Mouse (Mus musculus) hindbrain, embryonic 10.5 days (tissue): Measurements from ENCODE around the gene Olfr1418. TPM values are rescaled to one million over a fixed set of nuclear protein-coding genes. Genes with fewer than 3 reads are reported as not detected.
"Not testable (repeated sequence)": the region's sequence is repeated elsewhere in the genome, so short reads cannot be mapped to it uniquely, and the experiment has no call there.

Source experiments
- DNase-seq: peaks from one replicate; pipeline ENCODE4 v3.0.0-alpha.2; 2017; ENCODE audit warnings: low spot score
- H3K27ac ChIP-seq: fragments of 300-500 bp; sonication (generic); 2 replicates; pipeline ENCODE4 v1.5.1; 2016; ENCODE audit warnings: mild to moderate bottlenecking, moderate library complexity
- H3K27me3 ChIP-seq: fragments of 300-500 bp; sonication (generic); 2 replicates; pipeline ENCODE4 v1.6.1; 2016; ENCODE audit warnings: mild to moderate bottlenecking; ENCODE audit not compliant: poor library complexity, insufficient read depth, severe bottlenecking
- H3K36me3 ChIP-seq: fragments of 300-500 bp; sonication (generic); 2 replicates; pipeline ENCODE4 v1.6.1; 2016; ENCODE audit warnings: mild to moderate bottlenecking, moderate library complexity
- H3K4me1 ChIP-seq: fragments of 300-500 bp; sonication (generic); replicated peaks from 2 replicates; pipeline ENCODE4 v1.6.1; 2016; ENCODE audit warnings: mild to moderate bottlenecking
- H3K4me3 ChIP-seq: fragments of 300-500 bp; sonication (generic); 2 replicates; pipeline ENCODE4 v1.5.1; 2016; ENCODE audit warnings: mild to moderate bottlenecking, moderate library complexity
- H3K9me3 ChIP-seq: fragments of 300-500 bp; sonication (generic); 2 replicates; pipeline ENCODE4 v1.6.1; 2016; ENCODE audit warnings: mild to moderate bottlenecking, moderate library complexity
- WGBS: fragments of 180-500 bp; shearing (Covaris S2); methylation state at CpG from one replicate; pipeline ENCODE4 v1.1.7; 2016; 5-methylcytosine and 5-hydroxymethylcytosine counted together
- polyA plus RNA-seq: library from polyadenylated mRNA; unstranded; fragments of >200 nt; fragmentation: Nextera tagmentation; extraction: Ambion mirVana; gene quantifications from 2 replicates; pipeline ENCODE4 v1.2.1, GENCODE M21; 2016

The Olfr1418 gene
- not detected in 2 replicates for polyA plus RNA-seq

GRCm38 (mm10) chr19:11860966-11861365, at the start of gene Olfr1418:
Olfr1418 (minus strand) TSS chr19:11861066.
- no peak for DNase-seq
- Histone ChIP-seq H3K27me3 (no peaks in the 10 kb centered on the region), H3K4me3 (no peak within 1 kb of the TSS), H3K36me3 (no peaks in the 10 kb centered on the region), H3K27ac (no peak within 1 kb of the TSS), H3K4me1 (no peaks in the 10 kb centered on the region), H3K9me3 (no peaks in the 10 kb centered on the region)
- WGBS: 96% methylated on average over 1 of the region's 1 CpGs

- Histone ChIP-seq H3K27me3 (no peaks in the 10 kb centered on the region), H3K4me1 (no peaks in the 10 kb centered on the region), H3K9me3 (no peaks in the 10 kb centered on the region), H3K27ac (no peak within 1 kb of the TSS), H3K36me3 (no peaks in the 10 kb centered on the region), H3K4me3 (no peak within 1 kb of the TSS)
- 59% methylated on average over 1 of the region's 1 CpGs for WGBS
- DNase-seq: no peak
These were observed 25.4 kb upstream of the Olfr1418 start, which contains the start of gene Olfr1420 for GRCm38 (mm10) chr19:11886265-11886664. Olfr1420 (plus strand) TSS chr19:11886565.

DNA sequence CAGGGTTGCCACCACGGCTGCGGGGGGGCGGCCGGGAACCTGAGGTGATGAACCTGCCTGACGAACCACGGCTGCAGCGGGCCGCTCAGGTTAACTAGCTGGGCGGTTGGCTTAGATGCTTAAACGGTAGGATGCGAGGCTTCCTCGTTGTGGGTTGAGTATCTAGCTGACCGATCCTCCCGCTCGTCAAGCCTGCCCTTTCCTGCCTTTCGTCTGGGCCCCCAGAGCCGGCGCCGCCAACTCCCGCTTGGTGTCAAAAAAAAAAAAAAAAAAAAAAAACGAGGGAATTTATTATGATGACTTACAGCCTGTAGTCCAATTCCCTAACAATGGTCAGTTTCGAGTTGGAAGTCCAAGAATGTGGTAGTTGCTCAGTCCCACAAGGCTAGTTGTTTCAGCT, 17.5 kb upstream of the Olfr1418 start:
- H3K9me3 ChIP-seq, H3K4me3 ChIP-seq, H3K4me1 ChIP-seq, H3K27ac ChIP-seq, DNase-seq, H3K36me3 ChIP-seq, H3K27me3 ChIP-seq: not testable (repeated sequence)
- WGBS: 64% methylated on average over 22 of the region's 22 CpGs

DNA sequence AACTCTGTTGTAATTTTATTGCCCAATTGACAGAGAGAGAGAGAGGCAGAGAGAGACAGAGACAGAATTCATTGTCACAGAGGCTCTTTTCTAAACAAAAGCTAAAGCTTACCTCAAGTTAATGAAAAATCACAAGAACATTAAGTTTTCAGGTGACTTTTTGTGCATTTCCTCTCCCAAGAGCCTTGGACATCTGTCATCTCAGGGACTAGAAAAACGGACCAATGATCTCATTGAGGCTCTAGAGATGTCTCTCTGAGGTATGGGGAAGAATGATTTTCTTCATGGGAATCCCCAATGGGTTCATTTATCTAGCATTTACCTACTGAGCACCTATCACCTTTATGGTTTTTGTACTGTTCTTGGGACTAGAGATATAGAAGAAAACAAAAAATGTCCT, 14.1 kb upstream of the Olfr1418 start, which contains the start of gene Olfr1419:
Gene Olfr1419 (minus strand): TSS at position 101 of the 400 bp plus-strand sequence.
- DNase-seq: no peak
- WGBS: 56% methylated on average over 1 of the region's 1 CpGs
- no peak within 1 kb of the TSS for H3K27ac ChIP-seq
- H3K4me3 ChIP-seq: no peak within 1 kb of the TSS
- no peaks in the 10 kb centered on the region for H3K9me3 ChIP-seq
- H3K36me3 ChIP-seq: no peaks in the 10 kb centered on the region
- H3K4me1 ChIP-seq: no peaks in the 10 kb centered on the region
- H3K27me3 ChIP-seq: no peaks in the 10 kb centered on the region

DNA sequence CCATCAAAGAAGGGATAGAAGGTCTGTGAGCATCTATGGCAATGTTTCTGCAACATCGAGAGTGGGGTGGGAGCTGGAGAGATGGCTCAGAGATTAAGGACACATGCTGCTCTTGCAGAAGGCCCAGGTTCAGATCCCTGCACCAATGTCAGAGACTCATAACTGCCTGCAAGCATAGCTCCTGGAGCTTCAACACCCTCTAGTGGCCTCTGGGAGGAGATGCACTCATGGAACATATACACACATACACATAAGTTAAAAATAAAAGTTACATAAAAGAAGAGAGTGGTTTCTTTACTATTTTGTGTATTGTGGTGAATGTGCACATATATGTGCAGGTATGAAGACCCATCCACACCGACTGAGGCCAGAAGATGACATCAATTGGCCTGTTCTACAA, 7.0 kb upstream of the Olfr1418 start:
- whole genome bisulfite sequencing: 83% methylated on average over 2 of the region's 2 CpGs
- peaks cover 6% of the 10 kb centered on the region; the same call in 1 of the 2 replicates for H3K9me3 ChIP-seq
- no peak for DNase-seq
- no peaks in the 10 kb centered on the region for H3K27me3 ChIP-seq
- no peak overlapping the region for H3K27ac ChIP-seq
- H3K36me3 ChIP-seq: no peaks in the 10 kb centered on the region
- H3K4me3 ChIP-seq: no peak overlapping the region
- H3K4me1 ChIP-seq: no peaks in the 10 kb centered on the region

GRCm38 (mm10) chr19:11856506-11856905, 4.4 kb downstream of the Olfr1418 start:
- H3K4me3 ChIP-seq: no peak overlapping the region
- WGBS: 81% methylated on average over 6 of the region's 6 CpGs
- no peaks in the 10 kb centered on the region for H3K27me3 ChIP-seq
- no peaks in the 10 kb centered on the region for H3K4me1 ChIP-seq
- H3K9me3 ChIP-seq: no peaks in the 10 kb centered on the region
- H3K27ac ChIP-seq: no peak overlapping the region
- DNase-seq: no peak
- no peaks in the 10 kb centered on the region for H3K36me3 ChIP-seq

DNA sequence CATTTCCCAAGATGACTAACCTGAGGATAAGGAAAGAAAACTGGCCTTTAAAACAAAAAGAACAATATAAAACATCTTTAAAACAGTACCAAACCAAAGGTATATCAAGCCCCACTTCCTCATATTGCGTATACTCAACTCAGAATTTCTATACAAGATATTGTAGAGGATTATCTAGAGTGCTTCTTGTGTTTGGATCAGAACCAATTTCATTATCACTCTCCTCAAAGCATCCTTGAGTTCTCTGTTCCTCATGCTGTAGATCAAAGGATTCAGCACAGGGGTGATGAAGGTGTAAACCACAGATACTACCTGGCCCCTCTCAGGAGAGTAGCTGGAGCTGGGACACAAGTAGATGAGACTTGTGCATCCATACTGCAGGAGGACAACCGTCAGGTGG, 6.0 kb downstream of the Olfr1418 start:
- no peak overlapping the region for H3K27ac ChIP-seq
- H3K36me3 ChIP-seq: no peaks in the 10 kb centered on the region
- no peak overlapping the region for H3K4me3 ChIP-seq
- no peak for DNase-seq
- H3K9me3 ChIP-seq: no peaks in the 10 kb centered on the region
- no peaks in the 10 kb centered on the region for H3K27me3 ChIP-seq
- no peaks in the 10 kb centered on the region for H3K4me1 ChIP-seq
- WGBS: 90% methylated on average over 2 of the region's 2 CpGs

DNA sequence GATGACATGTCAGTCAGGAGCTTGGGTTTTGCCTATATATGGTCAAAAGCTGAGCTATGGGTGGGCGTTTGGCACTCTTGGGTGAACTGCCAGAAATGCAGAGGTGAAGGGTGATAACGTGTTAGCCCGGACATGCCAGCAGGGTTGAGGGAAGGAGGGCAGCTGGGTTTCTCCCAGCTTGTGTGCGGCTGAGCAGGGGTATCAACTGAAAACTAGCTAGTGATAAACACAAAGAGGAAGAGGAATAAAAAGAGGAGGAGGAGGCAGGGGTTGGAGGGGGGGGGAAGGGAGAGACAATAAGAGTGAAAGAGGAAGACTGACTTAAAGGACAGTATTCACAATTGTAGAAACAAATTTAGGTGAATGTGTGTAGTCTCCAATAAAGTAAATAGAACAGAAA, 8.2 kb downstream of the Olfr1418 start:
- WGBS: 68% methylated on average over 4 of the region's 4 CpGs
- no peak for DNase-seq
- H3K27ac ChIP-seq: no peak overlapping the region
- H3K36me3 ChIP-seq: no peaks in the 10 kb centered on the region
- no peaks in the 10 kb centered on the region for H3K9me3 ChIP-seq
- H3K27me3 ChIP-seq: no peaks in the 10 kb centered on the region
- H3K4me1 ChIP-seq: no peaks in the 10 kb centered on the region
- H3K4me3 ChIP-seq: no peak overlapping the region

DNA sequence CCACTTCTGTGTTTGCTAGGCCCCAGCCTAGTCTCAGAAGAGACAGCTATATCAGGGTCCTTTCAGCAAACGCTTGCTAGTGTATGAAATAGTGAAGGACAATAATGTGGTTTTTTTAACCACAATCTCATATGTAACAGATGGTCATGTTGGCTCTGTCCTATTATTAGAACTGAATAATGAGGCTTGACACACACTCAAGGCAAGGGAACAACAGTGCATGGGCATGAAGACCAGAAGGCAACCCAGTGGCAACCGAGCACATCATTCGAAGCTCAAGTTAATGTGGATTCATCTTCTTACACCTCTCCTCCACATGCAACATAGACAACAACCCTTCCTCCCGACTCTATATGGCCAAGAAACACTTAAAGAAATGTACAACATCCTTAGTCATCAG, 14.5 kb downstream of the Olfr1418 start:
- Histone ChIP-seq H3K9me3 (no peaks in the 10 kb centered on the region), H3K4me3 (no peak overlapping the region), H3K4me1 (no peaks in the 10 kb centered on the region), H3K27me3 (no peaks in the 10 kb centered on the region), H3K36me3 (no peaks in the 10 kb centered on the region), H3K27ac (no peak overlapping the region)
- DNase-seq: no peak
- 86% methylated on average over 4 of the region's 4 CpGs for WGBS

- Histone ChIP-seq H3K9me3 (no peaks in the 10 kb centered on the region), H3K4me1 (no peaks in the 10 kb centered on the region), H3K27me3 (no peaks in the 10 kb centered on the region), H3K4me3 (no peak within 1 kb of the TSS), H3K27ac (no peak within 1 kb of the TSS), H3K36me3 (no peaks in the 10 kb centered on the region)
- DNase-seq: no peak
- WGBS: 87% methylated on average over 4 of the region's 4 CpGs
These were observed 21.7 kb downstream of the Olfr1418 start, which contains the start of gene Olfr1417 for GRCm38 (mm10) chr19:11839119-11839518. Olfr1417 (minus strand) TSS chr19:11839219.

GRCm38 (mm10) chr19:11823346-11824065, 37.4 kb downstream of the Olfr1418 start:
- peaks cover 18% of the 10 kb centered on the region for H3K27me3 ChIP-seq
- no peak overlapping the region for H3K4me3 ChIP-seq
- peaks cover 13% of the 10 kb centered on the region for H3K4me1 ChIP-seq
- H3K9me3 ChIP-seq: no peaks in the 10 kb centered on the region
- 26% methylated on average over 4 of the region's 4 CpGs for WGBS
- DNase-seq: no peak
- no peak overlapping the region for H3K27ac ChIP-seq
- H3K36me3 ChIP-seq: no peaks in the 10 kb centered on the region

DNA sequence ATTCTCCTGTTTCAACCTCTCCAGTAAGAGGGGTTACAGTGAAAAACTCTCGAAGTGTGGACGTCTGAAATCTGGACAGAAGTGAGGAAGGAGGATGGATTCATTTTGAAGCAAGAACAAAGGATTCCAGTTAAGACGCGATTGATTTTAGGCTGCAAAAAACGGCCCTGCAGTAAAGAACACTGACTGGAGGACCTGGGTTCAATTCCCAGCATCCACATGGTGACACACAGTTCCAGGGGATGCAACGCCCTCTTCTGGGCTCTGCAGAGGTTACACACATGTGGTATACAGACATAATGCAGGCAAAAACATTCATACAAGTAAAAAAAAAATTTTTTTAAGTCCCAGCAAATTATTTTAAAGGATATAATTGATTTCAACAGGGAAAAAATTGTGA, 40.7 kb downstream of the Olfr1418 start:
- no peaks in the 10 kb centered on the region for H3K36me3 ChIP-seq
- 34% methylated on average over 6 of the region's 6 CpGs for WGBS
- no peak for DNase-seq
- peaks cover 20% of the 10 kb centered on the region for H3K4me1 ChIP-seq
- peak overlapping the region; percentile 72 for H3K4me3 ChIP-seq
- H3K27ac ChIP-seq: no peak overlapping the region
- peaks cover 49% of the 10 kb centered on the region for H3K27me3 ChIP-seq
- H3K9me3 ChIP-seq: no peaks in the 10 kb centered on the region

GRCm38 (mm10) chr19:11819800-11820199, 41.1 kb downstream of the Olfr1418 start:
- Histone ChIP-seq H3K27me3 (peaks cover 53% of the 10 kb centered on the region), H3K36me3 (no peaks in the 10 kb centered on the region), H3K27ac (no peak overlapping the region), H3K9me3 (no peaks in the 10 kb centered on the region), H3K4me1 (peaks cover 20% of the 10 kb centered on the region), H3K4me3 (peak overlapping the region; percentile 72)
- WGBS: under 1% methylated on average over 15 of the region's 15 CpGs
- DNase-seq: peak; percentile 88
